Mouse (Mus musculus): ENCODE results near the gene Nxph4. TPM values are rescaled to one million over a fixed set of nuclear protein-coding genes. Genes with fewer than 3 reads are reported as not detected.

Gene Nxph4
- polyA plus RNA-seq, 1 experiment from 2014 or later: 37.6 TPM

DNA sequence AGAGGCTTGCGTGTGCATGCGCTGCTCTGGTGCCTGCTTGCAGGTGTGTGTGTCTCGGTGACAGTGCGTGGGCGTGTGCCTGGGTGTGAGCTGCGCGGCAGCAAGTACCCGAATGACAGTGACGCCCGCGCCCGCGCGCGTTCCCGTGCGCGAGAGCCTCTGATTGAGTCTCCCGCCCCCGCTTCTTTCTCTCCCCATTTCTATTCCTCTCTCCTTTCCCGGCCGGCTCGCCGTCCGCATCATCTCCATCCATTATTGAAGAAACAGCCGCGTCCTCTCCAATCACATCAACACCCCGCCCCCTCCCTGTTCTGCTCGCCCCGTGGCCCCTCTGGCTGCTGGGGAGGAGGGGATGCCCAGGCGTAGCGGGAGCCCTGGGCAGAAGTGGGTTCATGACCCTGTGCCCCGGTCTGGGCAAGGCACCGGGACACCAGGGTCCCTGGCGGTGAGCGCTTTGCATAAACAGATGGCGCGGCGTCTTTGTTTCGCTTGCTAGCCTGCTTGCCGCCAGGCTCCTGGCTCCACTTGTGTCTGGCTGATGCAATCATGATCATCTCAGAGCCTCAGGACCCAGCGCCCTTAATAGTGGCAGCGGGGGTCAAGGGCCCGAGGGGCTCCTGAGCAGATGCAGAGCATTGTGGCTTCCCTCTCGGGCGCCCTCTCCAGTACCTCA is 22.6 kb downstream of the Nxph4 start:
- Histone ChIP-seq H3K4me1 (replicated peaks; ENCODE audit: control insufficient read depth, insufficient read depth, low read length) (peaks cover 54% of the 10 kb centered on the region), H3K36me3 (ENCODE audit: control insufficient read depth, insufficient read depth, low read length) (no peaks in the 10 kb centered on the region), H3K4me3 (ENCODE audit: low read depth, low read length) (peak overlapping the region; percentile 36), H3K9ac (ENCODE audit: low read length) (peak overlapping the region; percentile 62), H3K4me2 (ENCODE audit: low read depth, low read length, severe bottlenecking) (peak overlapping the region; percentile 83), H3K9me3 (ENCODE audit: control insufficient read depth, low read length) (no peaks in the 10 kb centered on the region), H3K27me3 (ENCODE audit: control insufficient read depth, insufficient read depth, low read length) (peaks cover 66% of the 10 kb centered on the region), H3K27ac (ENCODE audit: low read depth, low read length) (peak overlapping the region; percentile 80)
- peak; percentile 80 for DNase-seq (ENCODE audit: low spot score)
- no peak for ATAC-seq (replicated peaks; ENCODE audit: low FRiP score)
- WGBS: under 1% methylated on average over 46 of the region's 46 CpGs

- WGBS: 5% methylated on average over 11 of the region's 11 CpGs
- peaks cover 49% of the 10 kb centered on the region for H3K4me1 ChIP-seq (replicated peaks; ENCODE audit: control insufficient read depth, insufficient read depth, low read length)
Observed at GRCm38 (mm10) chr10:127510895-127511617, 23.3 kb downstream of the Nxph4 start.

DNA sequence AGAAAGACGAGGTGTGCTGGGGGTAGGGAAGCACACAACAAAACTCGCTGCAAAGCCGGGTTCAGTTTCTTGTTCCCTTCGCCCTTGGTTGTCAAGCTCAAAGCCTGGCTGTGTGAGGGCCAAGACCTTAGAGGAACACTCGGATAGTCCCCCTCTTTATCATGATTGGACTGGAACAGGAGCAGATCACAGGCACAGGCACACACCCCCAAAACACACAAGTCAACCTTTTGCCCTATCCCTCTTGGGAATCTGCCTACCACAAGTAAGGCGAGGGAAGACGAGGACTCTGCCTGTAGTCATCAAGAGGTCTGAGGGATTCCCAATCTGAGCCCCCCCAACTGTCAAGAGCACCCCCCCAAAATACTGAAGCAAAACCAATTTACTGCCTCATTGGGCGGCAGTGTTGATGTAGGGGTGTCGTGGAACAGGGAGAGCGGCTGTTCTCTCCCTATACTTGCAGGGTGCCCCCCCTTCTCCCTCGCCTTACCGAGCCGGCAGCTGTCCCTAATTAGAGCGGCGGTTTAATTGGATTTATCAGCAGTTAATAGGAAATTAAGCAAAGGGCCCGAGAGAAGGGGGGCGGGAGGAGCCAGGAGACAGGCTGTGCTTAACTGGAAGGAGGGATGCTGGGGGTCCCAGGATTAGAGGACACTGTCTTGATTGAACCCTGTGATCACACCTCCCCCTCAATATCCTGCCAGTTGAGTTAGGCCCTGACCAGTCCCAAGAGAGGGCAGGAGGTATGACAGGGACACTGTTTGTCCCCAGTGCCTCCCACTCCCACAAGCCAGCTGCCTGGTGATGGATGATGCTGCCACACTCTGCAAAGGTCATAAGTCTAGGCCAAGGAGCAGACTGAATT is 24.3 kb downstream of the Nxph4 start:
- 2% methylated on average over 17 of the region's 17 CpGs for WGBS
- H3K27ac ChIP-seq (ENCODE audit: low read depth, low read length): peak overlapping the region; percentile 80
- H3K4me3 ChIP-seq (ENCODE audit: low read depth, low read length): peak overlapping the region; percentile 36
- no peaks in the 10 kb centered on the region for H3K9me3 ChIP-seq (ENCODE audit: control insufficient read depth, low read length)
- ATAC-seq (replicated peaks; ENCODE audit: low FRiP score) (peak; percentile 6; the same call in 1 of the 2 replicates), DNase-seq (ENCODE audit: low spot score) (peak; percentile 80)
- H3K4me2 ChIP-seq (ENCODE audit: low read depth, low read length, severe bottlenecking): peak overlapping the region; percentile 68
- H3K27me3 ChIP-seq (ENCODE audit: control insufficient read depth, insufficient read depth, low read length): peaks cover 58% of the 10 kb centered on the region
- peaks cover 43% of the 10 kb centered on the region for H3K4me1 ChIP-seq (replicated peaks; ENCODE audit: control insufficient read depth, insufficient read depth, low read length)
- peak overlapping the region; percentile 32 for H3K9ac ChIP-seq (ENCODE audit: low read length)
- H3K36me3 ChIP-seq (ENCODE audit: control insufficient read depth, insufficient read depth, low read length): no peaks in the 10 kb centered on the region

More at GRCm38 (mm10) chr10:127510895-127511617, 23.3 kb downstream of the Nxph4 start:
- Histone ChIP-seq H3K9me3 (ENCODE audit: control insufficient read depth, low read length) (no peaks in the 10 kb centered on the region), H3K27ac (ENCODE audit: low read depth, low read length) (peak overlapping the region; percentile 80), H3K9ac (ENCODE audit: low read length) (peak overlapping the region; percentile 62), H3K36me3 (ENCODE audit: control insufficient read depth, insufficient read depth, low read length) (no peaks in the 10 kb centered on the region), H3K4me2 (ENCODE audit: low read depth, low read length, severe bottlenecking) (peak overlapping the region; percentile 83), H3K4me3 (ENCODE audit: low read depth, low read length) (peak overlapping the region; percentile 36), H3K27me3 (ENCODE audit: control insufficient read depth, insufficient read depth, low read length) (peaks cover 64% of the 10 kb centered on the region)
- no peak for ATAC-seq (replicated peaks; ENCODE audit: low FRiP score)
- DNase-seq (ENCODE audit: low spot score): no peak

DNA sequence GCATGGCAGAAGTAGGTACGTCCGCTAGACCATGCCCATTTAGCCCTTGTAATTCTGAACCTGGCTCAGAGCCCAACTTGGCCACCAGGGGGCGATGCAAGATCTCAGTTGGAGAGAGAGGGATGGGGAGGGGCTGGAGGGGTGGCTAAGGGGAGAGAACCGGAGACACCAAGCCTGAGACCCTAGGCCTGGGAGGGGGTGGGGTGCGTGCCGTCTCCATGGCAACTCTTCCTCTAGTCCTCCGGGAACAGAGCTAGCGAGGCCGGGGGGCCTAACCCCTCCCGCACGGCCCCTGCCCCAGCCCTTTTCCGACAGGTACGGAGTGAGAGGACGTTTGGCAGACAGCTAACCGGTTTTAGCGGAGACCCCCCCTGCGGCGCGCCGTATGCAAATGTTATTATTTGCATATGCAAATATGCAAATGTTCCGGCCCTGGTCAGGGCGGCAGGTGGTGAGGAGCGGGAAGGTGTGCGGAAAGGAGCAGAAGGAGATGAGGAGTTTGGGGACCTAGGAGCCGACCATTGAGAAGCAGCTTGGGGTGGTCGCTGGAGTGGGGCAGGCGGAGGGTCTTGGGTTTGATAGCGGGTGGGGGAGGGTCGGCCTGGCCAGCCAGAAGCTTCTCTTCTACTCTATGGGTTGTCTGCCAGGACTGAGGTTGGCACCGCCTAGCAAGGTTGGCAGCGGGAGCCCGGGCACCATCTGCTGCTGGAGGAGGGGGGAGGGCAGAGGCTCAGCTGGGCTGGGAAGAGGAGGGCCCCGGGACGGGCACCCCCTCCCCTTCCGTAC is 25.1 kb downstream of the Nxph4 start:
- under 1% methylated on average over 35 of the region's 35 CpGs for WGBS
- ATAC-seq (replicated peaks; ENCODE audit: low FRiP score) (peak; percentile 67), DNase-seq (ENCODE audit: low spot score) (peak; percentile 98)
- Histone ChIP-seq H3K9ac (ENCODE audit: low read length) (peak overlapping the region; percentile 32), H3K4me1 (replicated peaks; ENCODE audit: control insufficient read depth, insufficient read depth, low read length) (peaks cover 36% of the 10 kb centered on the region), H3K4me3 (ENCODE audit: low read depth, low read length) (peak overlapping the region; percentile 36), H3K27ac (ENCODE audit: low read depth, low read length) (peak overlapping the region; percentile 80), H3K36me3 (ENCODE audit: control insufficient read depth, insufficient read depth, low read length) (no peaks in the 10 kb centered on the region), H3K9me3 (ENCODE audit: control insufficient read depth, low read length) (no peaks in the 10 kb centered on the region), H3K4me2 (ENCODE audit: low read depth, low read length, severe bottlenecking) (peak overlapping the region; percentile 68), H3K27me3 (ENCODE audit: control insufficient read depth, insufficient read depth, low read length) (peaks cover 49% of the 10 kb centered on the region)

DNA sequence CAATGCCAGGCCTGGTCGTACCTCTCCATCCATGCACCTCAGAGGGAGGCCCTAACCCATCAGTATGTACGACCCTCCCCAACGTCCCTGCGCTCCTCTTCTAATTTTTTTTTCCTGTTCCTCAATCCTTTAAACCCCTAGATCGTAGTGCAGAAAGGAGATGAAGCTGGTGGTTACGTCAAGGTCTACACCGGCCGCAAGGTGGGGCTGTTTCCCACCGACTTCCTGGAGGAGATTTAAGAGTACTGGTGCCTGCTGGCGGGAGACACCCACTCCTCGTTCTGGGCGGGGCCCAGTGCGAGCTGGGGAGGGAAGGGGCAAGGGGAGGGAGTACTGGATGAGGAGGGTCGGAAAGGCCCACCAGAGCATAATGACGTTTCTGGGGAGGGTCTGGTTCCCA is 26.1 kb downstream of the Nxph4 start:
- H3K9me3 ChIP-seq (ENCODE audit: control insufficient read depth, low read length): no peaks in the 10 kb centered on the region
- H3K27me3 ChIP-seq (ENCODE audit: control insufficient read depth, insufficient read depth, low read length): peaks cover 44% of the 10 kb centered on the region
- peaks cover 28% of the 10 kb centered on the region for H3K4me1 ChIP-seq (replicated peaks; ENCODE audit: control insufficient read depth, insufficient read depth, low read length)
- no peak overlapping the region for H3K4me3 ChIP-seq (ENCODE audit: low read depth, low read length)
- no peaks in the 10 kb centered on the region for H3K36me3 ChIP-seq (ENCODE audit: control insufficient read depth, insufficient read depth, low read length)
- 2% methylated on average over 15 of the region's 15 CpGs for WGBS
- no peak overlapping the region for H3K27ac ChIP-seq (ENCODE audit: low read depth, low read length)
- peak overlapping the region; percentile 68; the same call in 1 of the 2 replicates for H3K4me2 ChIP-seq (ENCODE audit: low read depth, low read length, severe bottlenecking)
- H3K9ac ChIP-seq (ENCODE audit: low read length): no peak overlapping the region
- peak; percentile 89 for DNase-seq (ENCODE audit: low spot score)
- no peak for ATAC-seq (replicated peaks; ENCODE audit: low FRiP score)

- Histone ChIP-seq H3K9ac (ENCODE audit: low read length) (no peak within 1 kb of the TSS), H3K36me3 (ENCODE audit: control insufficient read depth, insufficient read depth, low read length) (no peaks in the 10 kb centered on the region), H3K4me3 (ENCODE audit: low read depth, low read length) (no peak within 1 kb of the TSS), H3K9me3 (ENCODE audit: control insufficient read depth, low read length) (no peaks in the 10 kb centered on the region), H3K27ac (ENCODE audit: low read depth, low read length) (no peak within 1 kb of the TSS), H3K27me3 (ENCODE audit: control insufficient read depth, insufficient read depth, low read length) (no peaks in the 10 kb centered on the region), H3K4me1 (replicated peaks; ENCODE audit: control insufficient read depth, insufficient read depth, low read length) (no peaks in the 10 kb centered on the region), H3K4me2 (ENCODE audit: low read depth, low read length, severe bottlenecking) (no peak within 1 kb of the TSS)
- ATAC-seq (replicated peaks; ENCODE audit: low FRiP score) (no peak; the same call in 1 of the 2 replicates), DNase-seq (ENCODE audit: low spot score) (no peak)
- 79% methylated on average over 13 of the region's 13 CpGs for WGBS
Observed at GRCm38 (mm10) chr10:127500894-127501893, 33.2 kb downstream of the Nxph4 start, which contains the start of gene Stac3. Stac3 (plus strand) TSS chr10:127501686.

DNA sequence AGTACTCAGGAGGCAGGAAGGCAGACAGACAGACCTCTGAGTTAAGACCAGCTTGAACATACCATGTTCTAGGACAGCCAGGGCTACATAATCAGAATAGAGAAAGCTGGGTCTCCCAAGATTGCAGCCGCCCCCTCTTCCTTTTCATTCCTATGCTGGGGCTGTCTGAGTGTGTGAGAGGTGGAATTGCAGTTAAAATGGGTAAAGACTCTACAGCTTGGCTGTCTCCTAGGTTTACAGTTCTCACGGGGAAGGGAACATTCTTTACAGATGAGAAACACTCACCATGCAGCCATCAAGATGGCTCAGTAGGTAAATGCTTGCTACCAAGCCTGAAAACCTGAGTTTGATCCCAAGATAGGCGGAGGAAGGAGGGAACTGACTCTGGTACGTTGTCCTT is 34.3 kb downstream of the Nxph4 start:
- Histone ChIP-seq H3K9me3 (ENCODE audit: control insufficient read depth, low read length) (no peaks in the 10 kb centered on the region), H3K27me3 (ENCODE audit: control insufficient read depth, insufficient read depth, low read length) (no peaks in the 10 kb centered on the region), H3K9ac (ENCODE audit: low read length) (no peak overlapping the region), H3K36me3 (ENCODE audit: control insufficient read depth, insufficient read depth, low read length) (no peaks in the 10 kb centered on the region; the same call in 1 of the 2 replicates), H3K4me2 (ENCODE audit: low read depth, low read length, severe bottlenecking) (no peak overlapping the region), H3K27ac (ENCODE audit: low read depth, low read length) (no peak overlapping the region), H3K4me1 (replicated peaks; ENCODE audit: control insufficient read depth, insufficient read depth, low read length) (no peaks in the 10 kb centered on the region), H3K4me3 (ENCODE audit: low read depth, low read length) (no peak overlapping the region)
- ATAC-seq (replicated peaks; ENCODE audit: low FRiP score) (no peak), DNase-seq (ENCODE audit: low spot score) (no peak)
- 90% methylated on average over 4 of the region's 4 CpGs for WGBS

Measured in forebrain, embryonic 11.5 days (tissue).